Mouse (Mus musculus): ENCODE measurements around the gene AU040320. TPM values are rescaled to one million over a fixed set of nuclear protein-coding genes. Genes with fewer than 3 reads are reported as not detected.

Gene AU040320
- polyA plus RNA-seq, 1 experiment = 10.1 TPM

DNA sequence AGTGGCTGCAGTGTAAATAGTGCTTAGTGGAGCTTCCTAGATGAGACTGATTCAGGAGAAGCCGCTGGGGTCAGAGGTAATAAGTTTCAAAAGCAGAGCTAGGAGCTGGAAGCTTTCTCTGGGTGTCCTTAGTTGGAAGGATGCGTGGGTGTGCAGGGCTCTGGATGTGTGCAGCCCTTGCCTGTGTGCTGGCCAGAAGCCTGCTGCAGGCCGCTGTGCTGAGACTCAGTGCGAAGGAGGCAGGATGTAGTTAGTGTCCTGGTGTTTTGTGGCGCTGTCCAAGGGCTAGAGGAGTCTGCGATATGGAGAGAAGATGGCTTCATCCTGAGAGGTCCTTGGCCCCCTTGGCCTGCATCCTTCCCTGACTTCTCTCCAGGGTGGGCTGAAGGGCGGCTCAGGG lies 85.5 kb downstream of the AU040320 start:
- H3K36me3 ChIP-seq (ENCODE audit: control insufficient read depth, insufficient read depth, low read length, poor library complexity, severe bottlenecking) = no peaks in the 10 kb centered on the region

GRCm38 (mm10) chr4:126839873-126840272 lies 86.5 kb downstream of the AU040320 start:
- Histone ChIP-seq H3K4me3 (ENCODE audit: low read depth, low read length) (no peak overlapping the region), H3K27me3 (ENCODE audit: control insufficient read depth, insufficient read depth, low read length, poor library complexity, severe bottlenecking) (no peaks in the 10 kb centered on the region), H3K36me3 (ENCODE audit: control insufficient read depth, insufficient read depth, low read length, poor library complexity, severe bottlenecking) (no peaks in the 10 kb centered on the region), H3K4me1 (ENCODE audit: control insufficient read depth, insufficient read depth, low read length) (no peaks in the 10 kb centered on the region), H3K27ac (ENCODE audit: insufficient read depth, low read length) (no peak overlapping the region), H3K9me3 (replicated peaks; ENCODE audit: control insufficient read depth, insufficient read depth, low read length, poor library complexity, severe bottlenecking) (no peaks in the 10 kb centered on the region), H3K9ac (ENCODE audit: low read depth, poor library complexity, severe bottlenecking) (no peak overlapping the region)
- TF ChIP-seq EP300 (IDR thresholded peaks at IDR 0.05; ENCODE audit: insufficient read depth, low read depth, low read length) (no peak), CTCF (IDR thresholded peaks at IDR 0.05; ENCODE audit: low read depth, low read length) (peak; percentile 95)

More for the DNA sequence above, 85.5 kb downstream of the AU040320 start:
- no peak overlapping the region for H3K4me3 ChIP-seq (ENCODE audit: low read depth, low read length)
- no peaks in the 10 kb centered on the region for H3K4me1 ChIP-seq (ENCODE audit: control insufficient read depth, insufficient read depth, low read length)
- TF ChIP-seq CTCF (IDR thresholded peaks at IDR 0.05; ENCODE audit: low read depth, low read length) (no peak), EP300 (IDR thresholded peaks at IDR 0.05; ENCODE audit: insufficient read depth, low read depth, low read length) (no peak), POLR2A (IDR thresholded peaks at IDR 0.05; ENCODE audit: insufficient read depth, low read length) (no peak)
- H3K27me3 ChIP-seq (ENCODE audit: control insufficient read depth, insufficient read depth, low read length, poor library complexity, severe bottlenecking) = no peaks in the 10 kb centered on the region
- H3K9me3 ChIP-seq (replicated peaks; ENCODE audit: control insufficient read depth, insufficient read depth, low read length, poor library complexity, severe bottlenecking) = no peaks in the 10 kb centered on the region
- no peak overlapping the region for H3K27ac ChIP-seq (ENCODE audit: insufficient read depth, low read length)
- no peak overlapping the region for H3K9ac ChIP-seq (ENCODE audit: low read depth, poor library complexity, severe bottlenecking)

GRCm38 (mm10) chr4:126840996-126841560 lies 87.7 kb downstream of the AU040320 start:
- Histone ChIP-seq H3K4me3 (ENCODE audit: low read depth, low read length) (no peak overlapping the region), H3K27me3 (ENCODE audit: control insufficient read depth, insufficient read depth, low read length, poor library complexity, severe bottlenecking) (no peaks in the 10 kb centered on the region), H3K4me1 (ENCODE audit: control insufficient read depth, insufficient read depth, low read length) (no peaks in the 10 kb centered on the region), H3K9me3 (replicated peaks; ENCODE audit: control insufficient read depth, insufficient read depth, low read length, poor library complexity, severe bottlenecking) (no peaks in the 10 kb centered on the region), H3K9ac (ENCODE audit: low read depth, poor library complexity, severe bottlenecking) (no peak overlapping the region), H3K36me3 (ENCODE audit: control insufficient read depth, insufficient read depth, low read length, poor library complexity, severe bottlenecking) (no peaks in the 10 kb centered on the region), H3K27ac (ENCODE audit: insufficient read depth, low read length) (no peak overlapping the region)
- TF ChIP-seq EP300 (IDR thresholded peaks at IDR 0.05; ENCODE audit: insufficient read depth, low read depth, low read length) (no peak), CTCF (IDR thresholded peaks at IDR 0.05; ENCODE audit: low read depth, low read length) (peak; percentile 53)

GRCm38 (mm10) chr4:126842911-126843310 lies 89.6 kb downstream of the AU040320 start:
- Histone ChIP-seq H3K9ac (ENCODE audit: low read depth, poor library complexity, severe bottlenecking) (no peak overlapping the region), H3K27me3 (ENCODE audit: control insufficient read depth, insufficient read depth, low read length, poor library complexity, severe bottlenecking) (no peaks in the 10 kb centered on the region), H3K27ac (ENCODE audit: insufficient read depth, low read length) (no peak overlapping the region), H3K9me3 (replicated peaks; ENCODE audit: control insufficient read depth, insufficient read depth, low read length, poor library complexity, severe bottlenecking) (no peaks in the 10 kb centered on the region), H3K4me3 (ENCODE audit: low read depth, low read length) (no peak overlapping the region), H3K36me3 (ENCODE audit: control insufficient read depth, insufficient read depth, low read length, poor library complexity, severe bottlenecking) (no peaks in the 10 kb centered on the region), H3K4me1 (ENCODE audit: control insufficient read depth, insufficient read depth, low read length) (no peaks in the 10 kb centered on the region)
- TF ChIP-seq POLR2A (IDR thresholded peaks at IDR 0.05; ENCODE audit: insufficient read depth, low read length) = no peak
- no peak for TF ChIP-seq EP300 (IDR thresholded peaks at IDR 0.05; ENCODE audit: insufficient read depth, low read depth, low read length)
- TF ChIP-seq CTCF (IDR thresholded peaks at IDR 0.05; ENCODE audit: low read depth, low read length) = no peak

- Histone ChIP-seq H3K9ac (ENCODE audit: low read depth, poor library complexity, severe bottlenecking) (no peak overlapping the region), H3K9me3 (replicated peaks; ENCODE audit: control insufficient read depth, insufficient read depth, low read length, poor library complexity, severe bottlenecking) (no peaks in the 10 kb centered on the region), H3K27me3 (ENCODE audit: control insufficient read depth, insufficient read depth, low read length, poor library complexity, severe bottlenecking) (no peaks in the 10 kb centered on the region), H3K4me1 (ENCODE audit: control insufficient read depth, insufficient read depth, low read length) (no peaks in the 10 kb centered on the region), H3K27ac (ENCODE audit: insufficient read depth, low read length) (no peak overlapping the region), H3K4me3 (ENCODE audit: low read depth, low read length) (no peak overlapping the region), H3K36me3 (ENCODE audit: control insufficient read depth, insufficient read depth, low read length, poor library complexity, severe bottlenecking) (no peaks in the 10 kb centered on the region)
- TF ChIP-seq POLR2A (IDR thresholded peaks at IDR 0.05; ENCODE audit: insufficient read depth, low read length) (no peak), CTCF (IDR thresholded peaks at IDR 0.05; ENCODE audit: low read depth, low read length) (no peak), EP300 (IDR thresholded peaks at IDR 0.05; ENCODE audit: insufficient read depth, low read depth, low read length) (no peak)
Measured at GRCm38 (mm10) chr4:126845664-126846063, 92.3 kb downstream of the AU040320 start.

DNA sequence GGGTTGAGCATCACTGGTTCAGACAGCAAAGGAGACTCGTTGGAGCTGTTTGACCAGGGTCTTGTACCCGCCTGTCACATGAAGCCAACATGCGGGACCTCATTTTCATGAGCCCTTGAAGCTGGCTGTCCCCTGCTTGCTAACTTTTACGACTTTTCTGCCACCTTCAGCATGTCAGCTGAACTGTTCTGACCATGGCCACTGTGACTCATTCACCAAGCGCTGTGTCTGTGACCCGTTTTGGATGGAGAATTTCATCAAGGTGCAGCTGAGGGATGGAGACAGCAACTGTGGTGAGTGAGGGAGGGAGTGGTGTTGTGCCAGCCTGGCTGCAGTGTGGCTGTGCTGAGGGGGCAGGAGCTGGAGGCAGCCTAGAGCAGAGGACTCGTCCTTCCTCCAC lies 93.6 kb downstream of the AU040320 start:
- no peak overlapping the region for H3K4me3 ChIP-seq (ENCODE audit: low read depth, low read length)
- no peak for TF ChIP-seq CTCF (IDR thresholded peaks at IDR 0.05; ENCODE audit: low read depth, low read length)
- TF ChIP-seq EP300 (IDR thresholded peaks at IDR 0.05; ENCODE audit: insufficient read depth, low read depth, low read length) = no peak
- TF ChIP-seq POLR2A (IDR thresholded peaks at IDR 0.05; ENCODE audit: insufficient read depth, low read length) = no peak
- no peaks in the 10 kb centered on the region for H3K36me3 ChIP-seq (ENCODE audit: control insufficient read depth, insufficient read depth, low read length, poor library complexity, severe bottlenecking)
- no peak overlapping the region for H3K27ac ChIP-seq (ENCODE audit: insufficient read depth, low read length)
- H3K9me3 ChIP-seq (replicated peaks; ENCODE audit: control insufficient read depth, insufficient read depth, low read length, poor library complexity, severe bottlenecking) = no peaks in the 10 kb centered on the region
- H3K4me1 ChIP-seq (ENCODE audit: control insufficient read depth, insufficient read depth, low read length) = no peaks in the 10 kb centered on the region
- H3K27me3 ChIP-seq (ENCODE audit: control insufficient read depth, insufficient read depth, low read length, poor library complexity, severe bottlenecking) = no peaks in the 10 kb centered on the region
- H3K9ac ChIP-seq (ENCODE audit: low read depth, poor library complexity, severe bottlenecking) = no peak overlapping the region

Data from ES-Bruce4 (cell line).